Mouse (Mus musculus): Measurements from ENCODE around the gene Otud5.
"Not testable (repeated sequence)": the region's sequence is repeated elsewhere in the genome, so short reads cannot be mapped to it uniquely, and the experiment has no call there.

The Otud5 gene

GRCm38 (mm10) chrX:7883841-7884567 lies 42.8 kb downstream of the Otud5 start, which contains the start of gene Slc35a2:
Gene Slc35a2 (plus strand): TSS chrX:7884028.
- DNase-seq, result peak; percentile 78

- no peak for DNase-seq
Measured at GRCm38 (mm10) chrX:7898211-7898610, 57.0 kb downstream of the Otud5 start.

DNA sequence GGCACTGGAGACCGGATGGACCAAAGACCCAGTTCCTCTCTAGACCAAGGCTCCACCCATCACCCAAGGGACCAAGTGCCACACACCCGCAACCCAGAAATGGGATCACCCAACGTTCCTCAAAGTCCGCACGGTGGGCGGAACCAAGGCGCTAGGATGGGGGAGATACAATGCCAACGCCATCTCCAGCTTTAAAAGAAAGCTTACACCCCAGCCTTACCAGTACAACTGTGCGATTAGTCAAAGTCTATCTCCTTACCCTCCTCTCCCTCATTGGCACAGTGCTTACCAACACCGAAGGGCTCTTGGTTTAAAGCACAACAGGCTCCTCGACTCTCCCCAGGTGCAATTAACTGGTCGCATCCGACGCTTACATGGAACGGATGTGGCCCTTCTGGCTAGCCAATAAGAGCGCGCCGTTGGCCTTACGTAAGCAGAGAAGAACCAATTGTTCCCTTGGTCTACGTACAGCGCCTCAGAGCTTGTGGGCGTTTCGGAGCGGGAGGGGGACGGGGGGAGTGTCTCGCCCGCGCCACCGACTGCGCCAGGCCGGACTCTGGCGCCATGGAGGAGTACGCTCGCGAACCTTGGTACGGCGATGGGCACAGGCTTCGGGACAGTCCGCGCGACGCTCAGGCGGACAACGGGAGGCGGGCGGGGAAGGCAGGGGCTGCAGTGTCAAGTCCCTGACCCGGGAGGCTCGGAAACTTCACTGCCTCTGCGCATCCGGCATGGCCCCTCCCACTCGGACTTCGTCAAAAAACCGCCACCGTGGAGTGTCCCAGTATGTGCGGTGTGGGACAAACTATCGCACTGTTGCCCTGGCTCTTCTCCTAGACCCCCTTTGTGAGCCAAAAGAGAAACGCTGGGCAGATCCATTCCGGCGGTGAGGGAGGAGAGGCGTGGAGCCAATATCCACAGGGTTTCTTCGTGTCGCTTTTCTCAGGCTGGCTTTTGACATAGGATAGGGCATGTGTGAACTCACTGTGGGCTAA lies 58.0 kb downstream of the Otud5 start, which contains the start of the genes Pqbp1 and Timm17b:
TSS of gene Pqbp1 (minus strand) at position 390 of the 995 bp plus-strand sequence.
TSS of gene Timm17b (plus strand) at position 478 of the 995 bp plus-strand sequence.
- DNase-seq, result peak; percentile 82 to 86

DNA sequence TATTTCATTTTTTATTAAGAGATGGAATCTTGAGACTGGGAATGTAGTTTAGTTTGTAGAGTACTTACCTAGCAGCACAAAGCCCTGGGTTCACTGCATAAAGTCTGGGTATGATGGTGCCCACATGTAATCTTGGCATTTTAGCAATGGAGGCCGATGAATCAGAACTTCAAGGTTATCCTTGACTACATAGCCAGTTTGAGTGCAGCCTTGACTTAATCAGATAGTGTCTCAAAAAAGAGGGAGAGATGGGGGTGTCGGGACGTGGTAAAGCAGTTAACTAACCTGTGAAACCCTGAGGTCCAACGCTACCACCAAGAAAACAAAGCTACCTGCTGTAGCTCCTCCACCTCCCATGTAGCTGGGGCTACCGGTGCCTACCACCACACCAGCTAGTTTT lies 63.3 kb downstream of the Otud5 start:
- DNase-seq, result no peak

GRCm38 (mm10) chrX:7907735-7908134 lies 66.6 kb downstream of the Otud5 start, which contains the start of gene Gm10491:
Gene Gm10491 (minus strand): TSS chrX:7907835.
- DNase-seq, result no peak

- not testable (repeated sequence) for DNase-seq
Measured at GRCm38 (mm10) chrX:7909242-7909641, 68.1 kb downstream of the Otud5 start, which contains the start of gene Gm10490. Gene Gm10490 (plus strand): TSS chrX:7909542.

- DNase-seq, result no peak
Measured at GRCm38 (mm10) chrX:7910473-7910872, 69.3 kb downstream of the Otud5 start.

GRCm38 (mm10) chrX:7915669-7916068 lies 74.5 kb downstream of the Otud5 start:
- peak; percentile 18 to 50 for DNase-seq

DNA sequence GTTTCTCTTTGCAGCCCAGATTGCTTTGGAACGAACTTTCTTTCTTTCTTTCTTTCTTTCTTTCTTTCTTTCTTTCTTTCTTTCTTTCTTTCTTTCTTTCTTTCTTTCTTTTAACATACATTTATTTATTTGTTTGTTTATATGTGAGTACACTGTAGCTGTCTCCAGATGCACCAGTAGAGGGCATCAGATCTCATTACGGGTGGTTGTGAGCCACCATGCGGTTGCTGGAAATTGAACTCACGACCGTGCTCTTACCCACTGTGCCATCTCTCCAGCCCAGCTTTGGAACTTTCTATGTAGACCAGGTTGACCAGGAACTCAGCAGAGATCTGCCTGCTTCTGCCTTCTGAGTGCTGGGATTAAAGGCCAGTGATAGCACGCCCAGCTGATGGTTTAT lies 76.8 kb downstream of the Otud5 start:
- DNase-seq, result not testable (repeated sequence)

- peak; percentile 58 to 71 for DNase-seq
Measured at GRCm38 (mm10) chrX:7919601-7920383, 78.6 kb downstream of the Otud5 start, which contains the start of gene Pcsk1n. Gene Pcsk1n (plus strand): TSS chrX:7919822.

- peak in 1 of 2 experiments; percentile 36 for DNase-seq
Measured at GRCm38 (mm10) chrX:7922032-7922431, 80.9 kb downstream of the Otud5 start.

Measured in cerebellum, postnatal 36 days (tissue).